Mouse (Mus musculus) stomach, embryonic 16.5 days (tissue): Measurements from ENCODE around the gene Npas3. TPM values are rescaled to one million over a fixed set of nuclear protein-coding genes. Genes with fewer than 3 reads are reported as not detected.
A peak's percentile ranks its signal among the peaks of the same experiment; 100 is the strongest.

ENCODE experiments used
- ATAC-seq: fragments of 200-750 bp; cut with Nextera tagmentation; 2 replicates; pipeline ENCODE4 v1.8.0; 2017; ENCODE audit warnings: moderate number of reproducible peaks, moderate TSS enrichment; ENCODE audit not compliant: insufficient read depth, low FRiP score
- H3K27ac ChIP-seq: fragments of 300-500 bp; sonication (generic); 2 replicates; pipeline ENCODE4 v1.5.1; 2014; ENCODE audit warnings: low read length
- H3K27me3 ChIP-seq: fragments of 300-500 bp; sonication (generic); 2 replicates; pipeline ENCODE4 v1.6.1; 2014; ENCODE audit warnings: low read length, control low read depth, mixed read lengths; ENCODE audit not compliant: control insufficient read depth, insufficient read depth
- H3K36me3 ChIP-seq: fragments of 300-500 bp; sonication (generic); 2 replicates; pipeline ENCODE4 v1.6.1; 2014; ENCODE audit warnings: low read length; ENCODE audit not compliant: control insufficient read depth, insufficient read depth
- H3K4me1 ChIP-seq: fragments of 300-500 bp; sonication (generic); 2 replicates; pipeline ENCODE4 v1.6.1; 2014; ENCODE audit warnings: low read length, control low read depth, mixed read lengths; ENCODE audit not compliant: control insufficient read depth, insufficient read depth
- H3K4me2 ChIP-seq: fragments of 300-500 bp; sonication (generic); 2 replicates; pipeline ENCODE4 v1.6.1; 2014; ENCODE audit warnings: low read depth, low read length, mixed read lengths
- H3K4me3 ChIP-seq: fragments of 300-500 bp; sonication (generic); replicated peaks from 2 replicates; pipeline ENCODE4 v1.5.1; 2014; ENCODE audit warnings: mild to moderate bottlenecking, low read length
- H3K9ac ChIP-seq: fragments of 300-500 bp; sonication (generic); 2 replicates; pipeline ENCODE4 v1.6.1; 2014; ENCODE audit warnings: low read length
- H3K9me3 ChIP-seq: fragments of 300-500 bp; sonication (generic); replicated peaks from 2 replicates; pipeline ENCODE4 v1.6.1; 2016; ENCODE audit warnings: low read length, control low read depth; ENCODE audit not compliant: control insufficient read depth
- WGBS: fragments of 180-500 bp; shearing (Covaris S2); extraction: QIAGEN DNeasy Blood & Tissue Kit; methylation state at CpG from one replicate; pipeline ENCODE4 v1.1.7; 2014; 5-methylcytosine and 5-hydroxymethylcytosine counted together
- polyA plus RNA-seq: library from polyadenylated mRNA; unstranded; fragments of >200 nt; fragmentation: Nextera tagmentation; extraction: Ambion mirVana; gene quantifications from 2 replicates; pipeline ENCODE4 v1.2.1, GENCODE M21; 2015

Npas3 gene
- polyA plus RNA-seq, 1 experiment from 2014 or later, result 1.8 TPM

DNA sequence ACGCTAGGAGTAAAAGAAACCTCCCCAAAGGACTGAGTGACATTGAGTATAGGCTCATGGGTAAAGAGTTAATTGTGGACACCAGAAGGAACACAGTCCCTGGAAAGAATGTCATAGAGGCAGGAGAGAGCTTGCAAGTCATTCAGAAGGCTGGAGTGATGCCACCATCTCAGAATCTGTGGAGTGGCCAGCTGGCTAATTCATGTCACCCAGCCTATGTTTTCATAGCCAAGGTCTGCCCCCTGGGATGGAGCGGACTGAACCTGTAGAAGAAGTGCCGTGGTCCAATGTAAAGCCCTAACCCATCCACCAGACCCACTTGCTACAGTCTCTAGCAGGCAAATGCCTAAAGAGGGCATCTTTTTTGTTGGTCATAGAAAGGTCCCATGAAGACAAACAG is 832.5 kb downstream of the Npas3 start:
- no peaks in the 10 kb centered on the region for H3K9me3 ChIP-seq
- H3K27ac ChIP-seq, result no peak overlapping the region
- H3K36me3 ChIP-seq, result no peaks in the 10 kb centered on the region
- WGBS, result 93% methylated on average over 3 of the region's 3 CpGs
- no peaks in the 10 kb centered on the region for H3K4me1 ChIP-seq
- H3K27me3 ChIP-seq, result no peaks in the 10 kb centered on the region
- H3K9ac ChIP-seq, result no peak overlapping the region
- H3K4me2 ChIP-seq, result no peak overlapping the region
- no peak for ATAC-seq
- H3K4me3 ChIP-seq, result no peak overlapping the region

DNA sequence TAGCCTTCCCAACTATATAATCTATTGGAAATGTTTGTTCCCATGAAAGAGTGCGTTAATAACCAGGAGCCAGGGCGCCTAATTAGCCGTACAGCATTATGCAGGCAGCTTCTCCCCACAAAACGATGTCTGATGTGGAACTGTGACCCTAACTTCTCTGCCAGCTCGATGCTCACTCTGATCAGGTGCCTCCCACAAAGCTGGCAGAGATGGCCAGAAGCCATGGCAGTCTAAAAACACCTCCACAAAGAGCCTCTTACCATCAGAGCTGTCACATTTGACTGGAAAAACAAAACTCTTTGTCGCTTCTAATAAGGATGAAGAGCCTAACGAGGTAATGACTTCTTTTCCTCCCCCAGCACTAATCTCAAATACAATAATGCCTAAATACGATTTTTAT is 845.3 kb downstream of the Npas3 start:
- H3K9me3 ChIP-seq, result no peaks in the 10 kb centered on the region
- no peaks in the 10 kb centered on the region for H3K36me3 ChIP-seq
- 78% methylated on average over 8 of the region's 8 CpGs for WGBS
- no peak overlapping the region for H3K4me2 ChIP-seq
- no peak overlapping the region for H3K27ac ChIP-seq
- no peak for ATAC-seq
- no peak overlapping the region for H3K9ac ChIP-seq
- no peaks in the 10 kb centered on the region for H3K27me3 ChIP-seq
- H3K4me3 ChIP-seq, result no peak overlapping the region
- no peaks in the 10 kb centered on the region for H3K4me1 ChIP-seq

DNA sequence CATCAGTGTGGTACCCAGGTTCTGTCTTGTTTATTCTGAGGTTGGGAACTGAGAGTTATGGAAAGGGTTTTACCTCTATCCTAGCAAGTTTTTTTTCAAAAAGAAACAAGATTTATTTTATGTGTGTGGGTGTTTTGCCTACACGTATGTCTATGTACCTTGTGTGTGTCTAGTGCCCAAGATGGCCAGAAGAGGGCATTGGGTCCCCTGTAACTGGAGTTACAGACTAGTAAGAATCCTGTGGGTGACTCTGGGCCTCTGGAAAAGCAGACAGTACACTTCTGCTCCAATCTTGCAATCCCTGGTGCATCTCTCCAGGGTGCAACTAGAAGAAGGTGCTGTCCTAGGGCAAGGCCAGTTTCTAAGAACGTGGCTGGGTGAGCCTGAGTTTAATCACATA is 848.0 kb downstream of the Npas3 start:
- H3K9ac ChIP-seq, result no peak overlapping the region
- H3K36me3 ChIP-seq, result no peaks in the 10 kb centered on the region
- no peaks in the 10 kb centered on the region for H3K27me3 ChIP-seq
- no peak overlapping the region for H3K4me2 ChIP-seq
- H3K27ac ChIP-seq, result no peak overlapping the region
- no peaks in the 10 kb centered on the region for H3K4me1 ChIP-seq
- no peaks in the 10 kb centered on the region for H3K9me3 ChIP-seq
- WGBS, result 63% methylated on average over 2 of the region's 2 CpGs
- ATAC-seq, result no peak
- H3K4me3 ChIP-seq, result no peak overlapping the region

DNA sequence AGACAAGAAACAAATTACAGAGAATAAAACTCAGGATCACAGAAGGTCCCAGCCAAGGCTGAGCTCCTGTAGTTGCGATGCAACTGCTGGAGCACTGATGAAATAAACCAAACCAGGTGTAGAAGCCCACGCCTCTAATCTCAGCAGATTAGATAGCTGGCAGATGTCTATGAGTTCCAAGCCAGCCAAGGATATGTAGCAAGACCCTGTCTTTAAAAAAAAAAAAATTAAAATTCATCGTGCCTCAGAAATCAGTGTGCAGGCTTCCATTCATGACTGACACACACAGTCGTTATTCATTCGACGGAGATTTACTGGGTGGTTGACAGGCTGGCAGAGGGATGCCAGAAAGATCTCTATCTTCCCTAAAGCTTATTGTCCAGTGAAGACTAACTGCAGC is 849.7 kb downstream of the Npas3 start:
- H3K4me3 ChIP-seq, result no peak overlapping the region
- no peak overlapping the region for H3K9ac ChIP-seq
- no peak overlapping the region for H3K4me2 ChIP-seq
- H3K4me1 ChIP-seq, result no peaks in the 10 kb centered on the region
- no peak overlapping the region for H3K27ac ChIP-seq
- H3K27me3 ChIP-seq, result no peaks in the 10 kb centered on the region
- WGBS, result 72% methylated on average over 6 of the region's 6 CpGs
- no peaks in the 10 kb centered on the region for H3K9me3 ChIP-seq
- ATAC-seq, result no peak
- no peaks in the 10 kb centered on the region for H3K36me3 ChIP-seq

DNA sequence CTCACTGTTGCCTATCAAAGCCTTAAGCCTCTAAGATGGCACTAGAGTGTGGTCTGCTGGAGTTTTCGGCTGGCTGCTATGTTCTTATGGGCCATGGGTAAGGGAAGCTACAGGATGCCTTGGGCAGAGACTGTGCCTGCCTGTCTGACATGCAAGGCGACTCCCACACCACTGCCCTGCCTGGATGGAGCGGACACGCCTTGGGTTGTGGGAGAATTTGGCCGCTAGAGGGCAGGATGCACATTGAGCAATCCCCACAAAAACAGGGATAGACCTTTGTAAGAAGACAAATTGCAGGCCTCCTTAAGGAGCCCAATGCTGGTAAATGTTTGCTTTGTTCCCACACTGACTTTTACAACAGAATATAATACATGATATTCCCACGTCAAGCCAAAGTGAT is 850.3 kb downstream of the Npas3 start:
- Histone ChIP-seq H3K27ac (no peak overlapping the region), H3K9me3 (no peaks in the 10 kb centered on the region), H3K4me1 (no peaks in the 10 kb centered on the region), H3K27me3 (no peaks in the 10 kb centered on the region), H3K36me3 (no peaks in the 10 kb centered on the region), H3K4me3 (no peak overlapping the region), H3K4me2 (no peak overlapping the region), H3K9ac (no peak overlapping the region)
- WGBS, result 14% methylated on average over 6 of the region's 6 CpGs
- peak; percentile 62; the same call in 1 of the 2 replicates for ATAC-seq

DNA sequence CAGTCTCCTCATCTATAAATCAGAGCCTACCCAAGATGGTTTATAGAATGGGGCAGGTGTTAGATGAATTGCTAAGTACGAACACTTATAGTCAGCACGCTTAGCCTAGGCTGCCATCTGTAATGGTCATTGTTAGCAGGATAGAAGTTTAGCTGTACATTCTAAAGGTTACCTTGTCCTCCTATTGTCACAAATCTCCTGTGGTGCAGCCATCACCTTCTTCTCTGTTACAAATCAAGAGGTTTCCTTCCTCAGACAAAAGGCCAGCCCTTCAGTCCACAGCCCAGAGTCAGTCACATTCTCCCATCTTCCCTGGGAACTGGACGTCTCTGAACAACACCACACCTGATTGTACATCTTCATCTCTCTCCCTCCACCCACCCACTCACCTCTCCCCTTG is 851.0 kb downstream of the Npas3 start:
- no peak overlapping the region for H3K9ac ChIP-seq
- WGBS, result 93% methylated on average over 3 of the region's 3 CpGs
- H3K36me3 ChIP-seq, result no peaks in the 10 kb centered on the region
- no peak overlapping the region for H3K27ac ChIP-seq
- ATAC-seq, result no peak
- H3K4me2 ChIP-seq, result no peak overlapping the region
- no peaks in the 10 kb centered on the region for H3K27me3 ChIP-seq
- no peaks in the 10 kb centered on the region for H3K4me1 ChIP-seq
- no peaks in the 10 kb centered on the region for H3K9me3 ChIP-seq
- no peak overlapping the region for H3K4me3 ChIP-seq

DNA sequence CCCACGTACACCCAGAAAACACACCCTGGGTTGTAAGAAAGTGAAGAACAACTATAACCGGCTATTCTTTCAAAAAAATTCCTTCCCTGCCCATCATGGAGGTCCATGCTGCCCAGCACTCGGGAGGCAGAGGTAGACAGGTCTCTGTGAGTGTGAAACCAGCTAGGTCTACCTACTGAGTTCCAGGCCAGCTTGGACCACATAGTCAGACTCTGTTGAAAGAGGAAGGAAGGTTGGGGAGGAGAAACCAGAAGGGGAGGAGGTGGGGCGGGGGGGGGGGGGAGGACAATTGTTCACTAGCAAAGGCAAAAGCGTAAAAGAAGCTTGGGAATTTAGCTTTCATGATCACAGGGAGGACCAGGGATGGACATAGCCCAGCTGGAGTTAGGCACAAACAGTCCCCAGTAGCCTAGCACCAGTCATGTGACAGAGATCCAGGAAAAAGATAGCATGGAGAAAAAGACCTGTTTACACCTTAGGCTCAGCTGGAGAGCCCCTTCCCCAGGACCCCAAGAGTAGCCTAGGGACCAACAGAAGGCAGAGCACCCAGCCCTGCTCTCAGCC is 852.9 kb downstream of the Npas3 start:
- H3K4me3 ChIP-seq, result no peak overlapping the region
- H3K36me3 ChIP-seq, result no peaks in the 10 kb centered on the region
- WGBS, result 77% methylated on average over 5 of the region's 5 CpGs
- ATAC-seq, result no peak
- H3K27ac ChIP-seq, result no peak overlapping the region
- no peaks in the 10 kb centered on the region for H3K27me3 ChIP-seq
- no peaks in the 10 kb centered on the region for H3K9me3 ChIP-seq
- H3K4me2 ChIP-seq, result no peak overlapping the region
- no peak overlapping the region for H3K9ac ChIP-seq
- H3K4me1 ChIP-seq, result no peaks in the 10 kb centered on the region

DNA sequence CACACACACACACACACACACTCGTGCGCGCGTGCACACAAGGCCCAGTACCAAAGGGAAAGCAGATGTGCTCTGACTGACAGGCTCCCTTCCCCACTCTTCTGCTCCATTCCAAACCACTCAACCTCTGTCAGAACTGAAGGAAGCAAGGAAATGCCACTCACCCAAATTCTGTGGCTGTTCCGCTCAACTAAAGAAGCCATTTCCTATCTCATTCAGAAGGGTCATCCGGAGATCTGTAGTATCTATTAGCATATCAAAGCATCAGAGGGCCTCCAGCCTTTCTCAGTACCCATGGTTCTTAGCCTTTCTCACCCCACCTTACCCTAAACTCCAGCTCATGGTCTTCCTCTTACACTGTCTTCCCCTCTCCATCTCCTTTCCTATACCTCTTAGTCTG is 854.0 kb downstream of the Npas3 start:
- WGBS, result 74% methylated on average over 6 of the region's 6 CpGs

DNA sequence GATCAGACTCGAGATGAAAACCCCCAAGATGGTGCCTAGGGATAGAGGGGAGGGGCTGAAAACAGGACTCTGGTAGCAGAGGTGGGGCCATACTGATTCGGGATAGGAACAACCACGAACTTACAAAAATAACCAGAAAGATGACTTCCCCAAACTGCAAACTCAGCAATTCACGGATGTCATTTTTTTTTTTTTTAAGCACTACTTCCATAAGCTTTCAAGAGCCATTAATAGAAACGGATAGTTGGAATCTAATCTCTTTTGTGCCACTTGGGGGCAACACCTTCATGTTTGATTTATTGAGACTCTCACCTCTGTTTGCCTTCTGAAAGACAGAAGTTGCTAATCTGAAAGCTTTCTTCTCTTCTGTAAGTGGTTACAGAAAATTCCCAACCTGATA is 857.1 kb downstream of the Npas3 start:
- Histone ChIP-seq H3K36me3 (no peaks in the 10 kb centered on the region), H3K4me3 (no peak overlapping the region), H3K9ac (no peak overlapping the region), H3K4me2 (no peak overlapping the region), H3K9me3 (no peaks in the 10 kb centered on the region), H3K27ac (no peak overlapping the region), H3K27me3 (no peaks in the 10 kb centered on the region), H3K4me1 (no peaks in the 10 kb centered on the region)
- peak; percentile 7; the same call in 1 of the 2 replicates for ATAC-seq
- 32% methylated on average over 5 of the region's 5 CpGs for WGBS

More for the DNA sequence above, 854.0 kb downstream of the Npas3 start:
- H3K27me3 ChIP-seq, result no peaks in the 10 kb centered on the region
- no peak overlapping the region for H3K9ac ChIP-seq
- no peak overlapping the region for H3K4me3 ChIP-seq
- H3K27ac ChIP-seq, result no peak overlapping the region
- H3K4me2 ChIP-seq, result no peak overlapping the region
- ATAC-seq, result no peak
- H3K9me3 ChIP-seq, result no peaks in the 10 kb centered on the region
- H3K36me3 ChIP-seq, result no peaks in the 10 kb centered on the region
- H3K4me1 ChIP-seq, result no peaks in the 10 kb centered on the region

DNA sequence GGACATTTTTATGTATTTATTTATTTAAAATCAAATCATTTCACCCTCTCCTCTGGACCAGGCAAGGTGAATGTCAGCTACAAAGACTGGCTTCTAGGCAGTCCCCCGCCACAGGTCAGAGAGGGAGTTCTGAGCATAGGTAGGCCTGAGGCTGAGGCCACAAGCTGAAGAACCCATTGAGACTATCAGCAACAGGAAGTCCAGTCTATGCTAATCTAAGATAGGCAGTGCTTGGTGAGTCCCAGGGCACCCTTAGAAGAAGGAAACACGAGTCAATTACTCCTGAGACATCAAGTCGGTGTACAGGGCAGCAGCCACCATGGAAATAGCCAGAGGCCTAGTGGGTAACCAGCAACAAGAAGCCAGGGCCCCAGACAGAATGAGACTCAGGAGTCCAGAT is 857.5 kb downstream of the Npas3 start:
- Histone ChIP-seq H3K4me3 (no peak overlapping the region), H3K9me3 (no peaks in the 10 kb centered on the region), H3K27me3 (no peaks in the 10 kb centered on the region), H3K9ac (no peak overlapping the region), H3K4me1 (no peaks in the 10 kb centered on the region), H3K36me3 (no peaks in the 10 kb centered on the region), H3K4me2 (no peak overlapping the region), H3K27ac (no peak overlapping the region)
- WGBS, result 78% methylated on average over 3 of the region's 3 CpGs
- ATAC-seq, result peak; percentile 62; the same call in 1 of the 2 replicates
